Mouse (Mus musculus): Measurements from ENCODE around the gene Nol7. TPM values are rescaled to one million over a fixed set of nuclear protein-coding genes. Genes with fewer than 3 reads are reported as not detected.

Nol7 gene
- total and polyA plus RNA-seq, 2 experiments from 2014 or later = 36.4 to 139 TPM

- no peaks in the 10 kb centered on the region for H3K9me3 ChIP-seq (replicated peaks; ENCODE audit: control insufficient read depth, low read length)
- no peak overlapping the region for H3K9ac ChIP-seq (replicated peaks; ENCODE audit: low read depth, low read length)
- H3K4me2 ChIP-seq (ENCODE audit: low read depth, low read length) = no peak overlapping the region
- no peak overlapping the region for H3K27ac ChIP-seq (ENCODE audit: low read depth)
- H3K27me3 ChIP-seq (ENCODE audit: control insufficient read depth, insufficient read depth, low read length) = no peaks in the 10 kb centered on the region
- ATAC-seq (ENCODE audit: insufficient read depth, low read depth) (no peak), DNase-seq (ENCODE audit: low spot score) (no peak)
- TF ChIP-seq CTCF (IDR thresholded peaks at IDR 0.05; ENCODE audit: low read depth) (no peak), EP300 (IDR thresholded peaks at IDR 0.05; ENCODE audit: low read depth) (no peak)
- H3K4me3 ChIP-seq (ENCODE audit: low read depth, low read length) = no peak overlapping the region
- H3K36me3 ChIP-seq (replicated peaks; ENCODE audit: control insufficient read depth, insufficient read depth, low read length) = peaks cover 11% of the 10 kb centered on the region
- no peaks in the 10 kb centered on the region; the same call in 1 of the 2 replicates for H3K4me1 ChIP-seq (ENCODE audit: control insufficient read depth, insufficient read depth)
- WGBS = 89% methylated on average over 2 of the region's 2 CpGs
These were observed 35.2 kb downstream of the Nol7 start for GRCm38 (mm10) chr13:43433395-43433794.

DNA sequence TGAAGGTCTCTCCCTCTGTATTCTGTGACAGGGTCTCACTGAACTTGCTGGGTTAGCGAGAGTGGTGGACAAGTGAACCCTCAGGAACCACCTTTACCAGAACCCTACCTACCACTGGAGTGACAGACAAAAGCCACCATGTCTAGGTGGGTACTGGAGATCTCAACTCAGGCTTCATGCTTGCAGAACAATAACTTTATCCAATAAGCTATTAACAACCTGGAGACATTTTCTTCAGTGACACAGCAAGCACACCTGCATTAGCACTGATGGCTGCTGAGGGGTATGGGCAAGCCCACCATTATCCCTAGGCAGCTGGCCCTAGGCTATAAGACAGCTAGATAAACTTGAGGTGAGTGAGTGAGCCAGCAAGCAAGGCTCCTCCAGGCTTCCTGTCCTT is 42.2 kb downstream of the Nol7 start:
- no peak for ATAC-seq (ENCODE audit: insufficient read depth, low read depth)
- 100% methylated on average over 1 of the region's 1 CpGs for WGBS
- Histone ChIP-seq H3K9ac (replicated peaks; ENCODE audit: low read depth, low read length) (no peak overlapping the region), H3K36me3 (replicated peaks; ENCODE audit: control insufficient read depth, insufficient read depth, low read length) (no peaks in the 10 kb centered on the region), H3K4me1 (ENCODE audit: control insufficient read depth, insufficient read depth) (no peaks in the 10 kb centered on the region; the same call in 1 of the 2 replicates), H3K27me3 (ENCODE audit: control insufficient read depth, insufficient read depth, low read length) (no peaks in the 10 kb centered on the region), H3K27ac (ENCODE audit: low read depth) (no peak overlapping the region), H3K4me3 (ENCODE audit: low read depth, low read length) (no peak overlapping the region), H3K9me3 (replicated peaks; ENCODE audit: control insufficient read depth, low read length) (no peaks in the 10 kb centered on the region), H3K4me2 (ENCODE audit: low read depth, low read length) (no peak overlapping the region)
- no peak for DNase-seq (ENCODE audit: low spot score)
- no peak for TF ChIP-seq CTCF (IDR thresholded peaks at IDR 0.05; ENCODE audit: low read depth)
- no peak for TF ChIP-seq EP300 (IDR thresholded peaks at IDR 0.05; ENCODE audit: low read depth)

DNA sequence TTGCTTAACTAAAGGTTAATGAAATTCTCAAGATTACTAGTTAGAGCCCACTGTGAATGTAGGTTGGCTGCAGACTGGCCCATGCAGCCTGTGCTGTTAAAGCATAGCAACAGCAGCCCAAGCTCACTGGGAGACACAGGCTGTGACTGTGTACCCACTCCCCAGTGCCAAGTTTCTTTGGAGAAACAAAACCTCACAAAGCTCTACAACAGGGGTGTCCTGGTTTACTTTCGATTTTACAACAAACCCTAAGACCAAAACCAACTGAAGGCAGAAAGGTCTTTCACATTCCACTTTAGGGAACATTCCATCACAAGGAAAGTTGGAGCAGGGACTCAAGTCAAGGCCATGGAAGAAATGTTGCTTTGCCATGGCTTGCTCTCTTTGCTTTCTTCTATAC is 44.4 kb downstream of the Nol7 start:
- 75% methylated on average over 1 of the region's 1 CpGs for WGBS

GRCm38 (mm10) chr13:43443706-43444105 is 45.5 kb downstream of the Nol7 start:
- 93% methylated on average over 4 of the region's 4 CpGs for WGBS
- H3K4me2 ChIP-seq (ENCODE audit: low read depth, low read length) = no peak overlapping the region
- peaks cover 19% of the 10 kb centered on the region; the same call in 1 of the 2 replicates for H3K4me1 ChIP-seq (ENCODE audit: control insufficient read depth, insufficient read depth)
- DNase-seq (ENCODE audit: low spot score) = no peak
- no peaks in the 10 kb centered on the region for H3K27me3 ChIP-seq (ENCODE audit: control insufficient read depth, insufficient read depth, low read length)
- no peak overlapping the region for H3K27ac ChIP-seq (ENCODE audit: low read depth)
- TF ChIP-seq CTCF (IDR thresholded peaks at IDR 0.05; ENCODE audit: low read depth) (no peak), EP300 (IDR thresholded peaks at IDR 0.05; ENCODE audit: low read depth) (no peak)
- no peak for ATAC-seq (ENCODE audit: insufficient read depth, low read depth)
- H3K4me3 ChIP-seq (ENCODE audit: low read depth, low read length) = no peak overlapping the region
- no peaks in the 10 kb centered on the region for H3K36me3 ChIP-seq (replicated peaks; ENCODE audit: control insufficient read depth, insufficient read depth, low read length)
- no peak overlapping the region for H3K9ac ChIP-seq (replicated peaks; ENCODE audit: low read depth, low read length)
- no peaks in the 10 kb centered on the region for H3K9me3 ChIP-seq (replicated peaks; ENCODE audit: control insufficient read depth, low read length)

More for the DNA sequence above, 44.4 kb downstream of the Nol7 start:
- H3K4me1 ChIP-seq (ENCODE audit: control insufficient read depth, insufficient read depth) = peaks cover 16% of the 10 kb centered on the region; the same call in 1 of the 2 replicates
- no peaks in the 10 kb centered on the region for H3K36me3 ChIP-seq (replicated peaks; ENCODE audit: control insufficient read depth, insufficient read depth, low read length)
- no peak for TF ChIP-seq EP300 (IDR thresholded peaks at IDR 0.05; ENCODE audit: low read depth)
- TF ChIP-seq CTCF (IDR thresholded peaks at IDR 0.05; ENCODE audit: low read depth) = no peak
- H3K9ac ChIP-seq (replicated peaks; ENCODE audit: low read depth, low read length) = no peak overlapping the region
- ATAC-seq (ENCODE audit: insufficient read depth, low read depth) = no peak
- H3K27ac ChIP-seq (ENCODE audit: low read depth) = no peak overlapping the region
- H3K9me3 ChIP-seq (replicated peaks; ENCODE audit: control insufficient read depth, low read length) = no peaks in the 10 kb centered on the region
- H3K27me3 ChIP-seq (ENCODE audit: control insufficient read depth, insufficient read depth, low read length) = no peaks in the 10 kb centered on the region
- no peak overlapping the region for H3K4me2 ChIP-seq (ENCODE audit: low read depth, low read length)
- DNase-seq (ENCODE audit: low spot score) = no peak
- no peak overlapping the region for H3K4me3 ChIP-seq (ENCODE audit: low read depth, low read length)

DNA sequence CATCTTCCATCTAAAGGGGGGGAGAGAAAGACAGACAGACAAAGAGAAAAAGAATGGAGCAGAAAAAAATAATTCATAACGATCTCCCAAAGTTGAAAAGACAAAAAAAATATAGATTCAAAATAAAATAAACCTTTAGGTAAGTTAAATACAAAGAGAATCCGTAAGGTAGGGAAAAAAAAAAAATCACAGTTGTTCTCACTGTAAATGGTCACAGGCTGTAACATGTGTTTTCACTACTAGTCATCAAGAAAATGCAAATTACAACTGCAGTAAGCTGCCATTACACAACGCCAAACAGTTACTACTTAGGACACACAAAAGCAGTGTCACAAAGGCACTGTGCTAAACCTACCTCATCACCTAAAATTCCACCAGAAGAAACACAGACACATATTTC is 46.5 kb downstream of the Nol7 start:
- Histone ChIP-seq H3K36me3 (replicated peaks; ENCODE audit: control insufficient read depth, insufficient read depth, low read length) (no peaks in the 10 kb centered on the region), H3K4me3 (ENCODE audit: low read depth, low read length) (no peak overlapping the region), H3K9me3 (replicated peaks; ENCODE audit: control insufficient read depth, low read length) (no peaks in the 10 kb centered on the region), H3K27me3 (ENCODE audit: control insufficient read depth, insufficient read depth, low read length) (no peaks in the 10 kb centered on the region), H3K27ac (ENCODE audit: low read depth) (no peak overlapping the region), H3K4me1 (ENCODE audit: control insufficient read depth, insufficient read depth) (peaks cover 19% of the 10 kb centered on the region; the same call in 1 of the 2 replicates), H3K9ac (replicated peaks; ENCODE audit: low read depth, low read length) (no peak overlapping the region), H3K4me2 (ENCODE audit: low read depth, low read length) (no peak overlapping the region)
- ATAC-seq (ENCODE audit: insufficient read depth, low read depth) (no peak), DNase-seq (ENCODE audit: low spot score) (no peak)
- WGBS = 93% methylated on average over 3 of the region's 3 CpGs
- no peak for TF ChIP-seq EP300 (IDR thresholded peaks at IDR 0.05; ENCODE audit: low read depth)
- no peak for TF ChIP-seq CTCF (IDR thresholded peaks at IDR 0.05; ENCODE audit: low read depth)

GRCm38 (mm10) chr13:43445754-43446153 is 47.6 kb downstream of the Nol7 start:
- no peaks in the 10 kb centered on the region for H3K9me3 ChIP-seq (replicated peaks; ENCODE audit: control insufficient read depth, low read length)
- 0 out of 2 replicates have a peak, but pooled peaks cover 19% of the 10 kb centered on the region for H3K4me1 ChIP-seq (ENCODE audit: control insufficient read depth, insufficient read depth)

More at GRCm38 (mm10) chr13:43445754-43446153, 47.6 kb downstream of the Nol7 start:
- H3K36me3 ChIP-seq (replicated peaks; ENCODE audit: control insufficient read depth, insufficient read depth, low read length) = no peaks in the 10 kb centered on the region
- WGBS = 34% methylated on average over 4 of the region's 4 CpGs
- no peak overlapping the region for H3K4me2 ChIP-seq (ENCODE audit: low read depth, low read length)
- no peaks in the 10 kb centered on the region for H3K27me3 ChIP-seq (ENCODE audit: control insufficient read depth, insufficient read depth, low read length)
- no peak overlapping the region for H3K4me3 ChIP-seq (ENCODE audit: low read depth, low read length)
- TF ChIP-seq CTCF (IDR thresholded peaks at IDR 0.05; ENCODE audit: low read depth) (no peak), EP300 (IDR thresholded peaks at IDR 0.05; ENCODE audit: low read depth) (no peak)
- no peak overlapping the region for H3K9ac ChIP-seq (replicated peaks; ENCODE audit: low read depth, low read length)
- no peak for DNase-seq (ENCODE audit: low spot score)
- no peak for ATAC-seq (ENCODE audit: insufficient read depth, low read depth)
- peak overlapping the region; percentile 12; the same call in 1 of the 2 replicates for H3K27ac ChIP-seq (ENCODE audit: low read depth)

Measured in heart, postnatal 0 days (tissue).